Mouse (Mus musculus) frontal cortex, postnatal 36 days (tissue): ENCODE results near the gene Gtpbp10.

ENCODE experiments used
- DNase-seq, 2 experiments: peaks; one replicate each; pipeline ENCODE4 v3.0.0; 2022; ENCODE audit warnings: low spot score in 2 of 2

Gene Gtpbp10

GRCm38 (mm10) chr5:5496393-5496792 is 62.9 kb downstream of the Gtpbp10 start:
- no peak for DNase-seq

GRCm38 (mm10) chr5:5495042-5495441 is 64.3 kb downstream of the Gtpbp10 start:
- no peak for DNase-seq

GRCm38 (mm10) chr5:5494269-5495005 is 64.9 kb downstream of the Gtpbp10 start:
- peak in 1 of 2 experiments; percentile 28 for DNase-seq

- DNase-seq: no peak
These were observed 67.2 kb downstream of the Gtpbp10 start for GRCm38 (mm10) chr5:5492163-5492562.
